Mouse (Mus musculus) midbrain, embryonic 12.5 days (tissue): ENCODE results near the gene Wsb2. TPM values are rescaled to one million over a fixed set of nuclear protein-coding genes. Genes with fewer than 3 reads are reported as not detected.

Source experiments
- ATAC-seq: fragments of 200-750 bp; cut with Nextera tagmentation; 2 replicates; pipeline ENCODE4 v1.8.0; 2017; ENCODE audit warnings: low read depth, moderate TSS enrichment, moderate library complexity; ENCODE audit not compliant: low FRiP score
- H3K27ac ChIP-seq: fragments of 300-500 bp; sonication (generic); replicated peaks from 2 replicates; pipeline ENCODE4 v1.5.1; 2016; ENCODE audit warnings: mild to moderate bottlenecking
- H3K27me3 ChIP-seq: fragments of 300-500 bp; sonication (generic); 2 replicates; pipeline ENCODE4 v1.6.1; 2016; ENCODE audit warnings: mild to moderate bottlenecking
- H3K36me3 ChIP-seq: fragments of 300-500 bp; sonication (generic); 2 replicates; pipeline ENCODE4 v1.6.1; 2016
- H3K4me1 ChIP-seq: fragments of 300-500 bp; sonication (generic); 2 replicates; pipeline ENCODE4 v1.6.1; 2016
- H3K4me2 ChIP-seq: fragments of 300-500 bp; sonication (generic); replicated peaks from 2 replicates; pipeline ENCODE4 v1.6.1; 2016; ENCODE audit warnings: mild to moderate bottlenecking, moderate library complexity
- H3K4me3 ChIP-seq: fragments of 300-500 bp; sonication (generic); 2 replicates; pipeline ENCODE4 v1.5.1; 2016; ENCODE audit warnings: mild to moderate bottlenecking
- H3K9ac ChIP-seq: fragments of 300-500 bp; sonication (generic); replicated peaks from 2 replicates; pipeline ENCODE4 v1.6.1; 2016; ENCODE audit warnings: mild to moderate bottlenecking, moderate library complexity
- H3K9me3 ChIP-seq: fragments of 300-500 bp; sonication (generic); 2 replicates; pipeline ENCODE4 v1.6.1; 2016; ENCODE audit warnings: mild to moderate bottlenecking
- WGBS: fragments of 180-500 bp; shearing (Covaris S2); methylation state at CpG from one replicate; pipeline ENCODE4 v1.1.7; 2016; 5-methylcytosine and 5-hydroxymethylcytosine counted together
- polyA plus RNA-seq: library from polyadenylated mRNA; unstranded; fragments of >200 nt; fragmentation: Nextera tagmentation; extraction: Ambion mirVana; gene quantifications from 2 replicates; pipeline ENCODE4 v1.2.1, GENCODE M21; 2016

Wsb2 gene
- 113 and 114 TPM in 2 replicates for polyA plus RNA-seq

GRCm38 (mm10) chr5:117357129-117357477 lies at the start of gene Wsb2:
Gene Wsb2 (plus strand): TSS chr5:117357304.
- Histone ChIP-seq H3K4me3 (peak within 1 kb of the TSS; percentile 93), H3K27me3 (no peaks in the 10 kb centered on the region), H3K27ac (peak within 1 kb of the TSS; percentile 94), H3K9me3 (no peaks in the 10 kb centered on the region), H3K36me3 (no peaks in the 10 kb centered on the region), H3K9ac (peak within 1 kb of the TSS; percentile 95), H3K4me1 (peaks cover 41% of the 10 kb centered on the region), H3K4me2 (peak within 1 kb of the TSS; percentile 92)
- ATAC-seq, result peak; percentile 76
- no CpG with 5 or more reads among the region's 54 CpGs for WGBS

DNA sequence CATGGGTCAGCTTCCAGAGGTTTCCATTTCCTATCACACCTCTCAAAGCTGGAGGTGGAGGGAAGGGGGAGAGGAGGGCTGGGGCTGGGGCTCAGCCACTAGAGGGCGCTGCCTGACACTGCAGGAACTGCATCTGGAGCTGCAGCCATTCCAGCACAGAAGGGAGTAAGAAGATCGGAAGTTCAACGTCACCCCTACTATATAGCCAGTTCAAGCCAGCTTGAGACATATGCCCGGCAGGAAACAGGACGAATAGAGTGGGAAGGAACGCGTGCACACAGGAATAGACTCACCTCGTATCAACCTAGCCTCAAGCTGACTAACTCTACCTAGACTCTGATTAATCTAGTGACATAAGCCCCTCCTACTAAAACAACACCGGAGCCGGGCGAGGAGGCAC lies 49.4 kb upstream of the Wsb2 start:
- no peak for ATAC-seq
- Histone ChIP-seq H3K27me3 (no peaks in the 10 kb centered on the region), H3K4me3 (no peak overlapping the region), H3K9me3 (no peaks in the 10 kb centered on the region), H3K27ac (no peak overlapping the region), H3K4me2 (no peak overlapping the region), H3K4me1 (peaks cover 3% of the 10 kb centered on the region; the same call in 1 of the 2 replicates), H3K36me3 (no peaks in the 10 kb centered on the region), H3K9ac (no peak overlapping the region)
- 43% methylated on average over 11 of the region's 11 CpGs for WGBS

DNA sequence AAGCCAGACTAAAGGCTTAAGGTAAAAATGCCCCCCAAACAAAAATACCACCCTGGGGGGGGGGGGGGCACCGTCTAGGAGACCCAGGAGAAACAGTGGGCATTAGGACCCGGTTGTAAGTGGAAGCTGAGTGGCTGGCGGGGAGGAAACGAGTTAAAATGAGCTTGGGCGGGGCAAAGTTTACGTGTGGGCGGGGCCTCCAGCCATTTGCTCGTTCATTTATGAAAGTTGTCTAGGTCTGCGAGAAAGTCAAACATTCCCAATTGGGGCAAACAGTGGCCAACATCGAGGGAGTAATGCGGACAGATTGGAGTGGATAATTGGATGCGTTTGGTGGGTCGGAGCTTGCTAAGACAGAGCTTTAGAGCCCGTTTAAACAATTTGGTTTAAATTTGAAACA lies 43.7 kb upstream of the Wsb2 start:
- Histone ChIP-seq H3K9me3 (no peaks in the 10 kb centered on the region), H3K27ac (no peak overlapping the region), H3K9ac (no peak overlapping the region), H3K27me3 (peaks cover 38% of the 10 kb centered on the region), H3K4me3 (no peak overlapping the region; the same call in 1 of the 2 replicates), H3K4me2 (peak overlapping the region; percentile 31), H3K4me1 (peaks cover 14% of the 10 kb centered on the region), H3K36me3 (no peaks in the 10 kb centered on the region)
- 24% methylated on average over 13 of the region's 14 CpGs for WGBS
- no peak for ATAC-seq

DNA sequence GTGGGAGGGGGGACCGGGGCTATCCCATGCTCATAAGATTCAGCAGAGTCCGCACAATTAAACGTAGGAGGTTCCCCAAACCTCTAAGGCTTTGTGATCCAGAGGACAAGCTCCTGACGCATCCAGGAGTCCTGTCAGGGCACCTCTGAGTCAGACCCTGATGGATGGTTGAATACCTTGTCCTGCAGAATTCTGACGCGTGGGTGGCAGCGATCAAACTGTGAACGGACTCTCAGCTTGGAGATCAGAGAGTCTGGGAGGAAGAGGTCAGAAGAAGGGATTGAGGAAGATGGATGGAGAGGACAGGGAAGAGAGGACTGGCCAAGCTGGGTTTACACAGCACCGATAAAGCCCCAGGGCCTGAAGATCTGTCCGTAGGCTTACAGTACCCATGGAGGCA lies 43.2 kb upstream of the Wsb2 start:
- Histone ChIP-seq H3K27me3 (peaks cover 39% of the 10 kb centered on the region), H3K4me3 (no peak overlapping the region), H3K4me2 (peak overlapping the region; percentile 31), H3K36me3 (no peaks in the 10 kb centered on the region), H3K9me3 (no peaks in the 10 kb centered on the region), H3K9ac (no peak overlapping the region), H3K4me1 (peaks cover 16% of the 10 kb centered on the region), H3K27ac (no peak overlapping the region)
- 49% methylated on average over 10 of the region's 10 CpGs for WGBS
- no peak for ATAC-seq

DNA sequence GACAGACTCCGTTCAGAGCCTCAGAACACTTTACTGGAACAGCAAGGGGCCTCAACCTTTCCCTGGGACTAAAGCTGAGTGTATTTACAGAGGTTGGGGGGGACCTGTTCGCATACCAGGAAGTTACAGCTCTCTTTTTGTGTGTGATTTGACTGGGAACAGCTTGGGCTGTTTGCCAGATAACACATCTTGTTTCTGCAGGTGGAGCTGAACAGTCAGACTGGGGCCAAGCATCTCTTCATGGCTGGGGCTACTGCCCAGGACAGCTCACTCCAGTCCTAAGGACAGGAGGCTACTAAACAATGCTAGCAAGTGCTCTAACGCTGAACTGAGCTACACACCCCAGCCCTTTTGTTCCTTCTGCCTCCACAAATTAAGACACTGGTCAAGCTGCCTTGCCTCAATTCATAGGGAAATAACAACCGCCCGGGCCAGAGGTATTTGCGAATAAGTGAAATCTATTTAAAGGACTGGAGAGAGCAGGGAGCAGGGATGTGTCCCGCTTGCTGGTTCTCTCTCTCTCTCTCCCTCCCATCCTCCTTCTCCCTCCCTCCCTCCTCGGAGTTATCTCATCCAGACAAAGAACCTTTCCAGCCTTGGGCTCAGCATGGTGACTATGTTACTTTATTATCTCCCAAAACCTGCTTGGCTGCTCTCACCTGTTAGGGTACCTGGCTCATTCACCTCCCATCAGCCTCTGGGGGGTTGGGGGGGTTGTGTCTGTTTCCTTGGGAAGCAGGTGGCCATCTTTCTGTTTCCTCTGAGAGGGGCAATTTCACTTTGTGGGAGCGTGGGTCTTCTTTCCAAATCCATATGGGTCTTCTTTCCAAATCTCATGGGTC lies 42.3 kb upstream of the Wsb2 start:
- ATAC-seq, result no peak
- no peak overlapping the region for H3K4me2 ChIP-seq
- H3K9me3 ChIP-seq, result no peaks in the 10 kb centered on the region
- peaks cover 21% of the 10 kb centered on the region for H3K4me1 ChIP-seq
- peaks cover 48% of the 10 kb centered on the region for H3K27me3 ChIP-seq
- H3K27ac ChIP-seq, result no peak overlapping the region
- peak overlapping the region; percentile 24; the same call in 1 of the 2 replicates for H3K9ac ChIP-seq
- H3K36me3 ChIP-seq, result no peaks in the 10 kb centered on the region
- WGBS, result 13% methylated on average over 9 of the region's 9 CpGs
- no peak overlapping the region for H3K4me3 ChIP-seq

- Histone ChIP-seq H3K27ac (no peak within 1 kb of the TSS), H3K36me3 (no peaks in the 10 kb centered on the region), H3K4me1 (peaks cover 20% of the 10 kb centered on the region), H3K4me3 (peak within 1 kb of the TSS; percentile 60), H3K27me3 (peaks cover 61% of the 10 kb centered on the region), H3K9me3 (no peaks in the 10 kb centered on the region), H3K4me2 (peak within 1 kb of the TSS; percentile 99), H3K9ac (peak within 1 kb of the TSS; percentile 68)
- under 1% methylated on average over 64 of the region's 81 CpGs for whole genome bisulfite sequencing
- peak; percentile 76 for ATAC-seq
These were observed 38.1 kb upstream of the Wsb2 start, which contains the start of gene Vsig10 for GRCm38 (mm10) chr5:117318741-117319629. Gene Vsig10 (plus strand): TSS chr5:117319083.

- no peak overlapping the region for H3K27ac ChIP-seq
- no peaks in the 10 kb centered on the region for H3K36me3 ChIP-seq
- H3K4me1 ChIP-seq, result peaks cover 7% of the 10 kb centered on the region; the same call in 1 of the 2 replicates
- 81% methylated on average over 9 of the region's 9 CpGs for WGBS
- H3K27me3 ChIP-seq, result peaks cover 31% of the 10 kb centered on the region
- H3K9me3 ChIP-seq, result no peaks in the 10 kb centered on the region
- H3K9ac ChIP-seq, result no peak overlapping the region
- no peak for ATAC-seq
- no peak overlapping the region for H3K4me3 ChIP-seq
- no peak overlapping the region for H3K4me2 ChIP-seq
These were observed 33.4 kb upstream of the Wsb2 start for GRCm38 (mm10) chr5:117323751-117324150.

DNA sequence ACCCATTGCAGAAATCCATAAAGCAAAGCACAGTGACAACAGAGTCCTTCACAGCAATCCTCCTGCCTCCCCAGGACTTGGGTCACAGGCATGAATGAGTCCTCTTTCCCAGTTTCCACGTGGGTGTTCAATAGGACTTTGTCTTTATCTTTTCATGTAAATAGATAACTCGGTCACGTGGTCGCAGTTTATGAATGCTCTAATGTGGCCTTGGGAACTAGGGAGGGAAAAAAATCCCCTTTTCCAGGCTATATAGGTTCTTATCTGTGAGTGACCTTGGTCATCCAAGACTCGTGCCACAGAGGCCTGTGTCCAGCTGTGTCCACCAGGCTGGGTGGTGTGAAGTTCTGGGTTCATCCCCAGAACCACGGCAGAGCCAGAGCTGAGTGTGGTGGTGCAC lies 30.7 kb upstream of the Wsb2 start:
- Histone ChIP-seq H3K27ac (no peak overlapping the region), H3K36me3 (no peaks in the 10 kb centered on the region), H3K9ac (no peak overlapping the region), H3K4me2 (no peak overlapping the region), H3K4me1 (no peaks in the 10 kb centered on the region), H3K27me3 (peaks cover 5% of the 10 kb centered on the region), H3K4me3 (no peak overlapping the region), H3K9me3 (no peaks in the 10 kb centered on the region)
- no peak for ATAC-seq
- 86% methylated on average over 6 of the region's 6 CpGs for WGBS

GRCm38 (mm10) chr5:117330457-117330856 lies 26.6 kb upstream of the Wsb2 start:
- 92% methylated on average over 7 of the region's 7 CpGs for WGBS

GRCm38 (mm10) chr5:117337999-117338398 lies 19.1 kb upstream of the Wsb2 start:
- no peak for ATAC-seq
- H3K36me3 ChIP-seq, result no peaks in the 10 kb centered on the region
- H3K9ac ChIP-seq, result no peak overlapping the region
- no peak overlapping the region for H3K4me2 ChIP-seq
- WGBS, result 92% methylated on average over 10 of the region's 10 CpGs
- no peaks in the 10 kb centered on the region for H3K9me3 ChIP-seq
- H3K4me1 ChIP-seq, result no peaks in the 10 kb centered on the region
- H3K27me3 ChIP-seq, result no peaks in the 10 kb centered on the region
- no peak overlapping the region for H3K4me3 ChIP-seq
- H3K27ac ChIP-seq, result no peak overlapping the region

More at GRCm38 (mm10) chr5:117330457-117330856, 26.6 kb upstream of the Wsb2 start:
- no peak overlapping the region for H3K4me3 ChIP-seq
- H3K36me3 ChIP-seq, result no peaks in the 10 kb centered on the region
- no peak overlapping the region for H3K27ac ChIP-seq
- ATAC-seq, result no peak
- no peaks in the 10 kb centered on the region for H3K4me1 ChIP-seq
- no peak overlapping the region for H3K9ac ChIP-seq
- no peak overlapping the region for H3K4me2 ChIP-seq
- H3K27me3 ChIP-seq, result no peaks in the 10 kb centered on the region
- H3K9me3 ChIP-seq, result no peaks in the 10 kb centered on the region

GRCm38 (mm10) chr5:117338503-117338902 lies 18.6 kb upstream of the Wsb2 start:
- no peak overlapping the region for H3K9ac ChIP-seq
- no peak overlapping the region for H3K4me2 ChIP-seq
- no peaks in the 10 kb centered on the region for H3K27me3 ChIP-seq
- no peak overlapping the region for H3K27ac ChIP-seq
- WGBS, result 85% methylated on average over 8 of the region's 8 CpGs
- ATAC-seq, result no peak
- H3K9me3 ChIP-seq, result no peaks in the 10 kb centered on the region
- H3K4me1 ChIP-seq, result no peaks in the 10 kb centered on the region
- no peaks in the 10 kb centered on the region for H3K36me3 ChIP-seq
- no peak overlapping the region for H3K4me3 ChIP-seq

DNA sequence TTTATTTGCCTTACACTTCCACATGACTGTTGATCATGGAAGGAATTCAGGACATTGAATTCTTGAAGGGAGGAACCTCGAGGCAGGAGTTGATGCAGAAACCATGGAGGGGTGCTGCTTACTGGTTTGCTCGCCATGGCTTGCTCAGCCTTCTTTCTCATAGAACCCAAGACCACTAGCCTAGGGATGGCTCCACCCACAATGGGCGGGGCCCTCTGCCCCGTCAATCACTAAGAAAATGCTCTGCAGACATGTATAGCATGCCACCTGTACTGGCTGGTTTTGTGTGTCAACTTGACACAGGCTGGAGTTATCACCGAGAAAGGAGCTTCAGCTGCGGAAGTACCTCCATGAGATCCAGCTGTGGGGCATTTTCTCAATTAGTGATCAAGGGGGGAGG lies 17.0 kb upstream of the Wsb2 start:
- no peak overlapping the region for H3K27ac ChIP-seq
- no peak overlapping the region for H3K9ac ChIP-seq
- H3K4me3 ChIP-seq, result no peak overlapping the region
- H3K4me2 ChIP-seq, result no peak overlapping the region
- no peaks in the 10 kb centered on the region for H3K9me3 ChIP-seq
- no peaks in the 10 kb centered on the region for H3K36me3 ChIP-seq
- no peak for ATAC-seq
- H3K27me3 ChIP-seq, result no peaks in the 10 kb centered on the region
- H3K4me1 ChIP-seq, result no peaks in the 10 kb centered on the region
- WGBS, result 89% methylated on average over 6 of the region's 6 CpGs
